Mouse (Mus musculus) MEL (cell line): ENCODE data around the gene 1700021F07Rik. TPM values are rescaled to one million over a fixed set of nuclear protein-coding genes. Genes with fewer than 3 reads are reported as not detected.

Experiments
- DNase-seq: peaks from one replicate; pipeline ENCODE4 v3.0.0; 2011; ENCODE audit warnings: low read depth, low spot score
- H3K27ac ChIP-seq: 2 replicates; pipeline ENCODE4 v1.5.1; 2012; ENCODE audit warnings: low read depth, mild to moderate bottlenecking, control low read depth, low read length, moderate library complexity; ENCODE audit not compliant: control insufficient read depth
- H3K27me3 ChIP-seq, 2 experiments: fragments of 150-350 bp in 1 of 2; sonication (generic) in 1 of 2; 2 replicates each; pipeline ENCODE4 v1.6.1; 2012; ENCODE audit warnings: low read length in 2 of 2, mild to moderate bottlenecking in 2 of 2, improper control_type of control experiment in 1 of 2, moderate library complexity in 1 of 2; ENCODE audit not compliant: insufficient read depth in 2 of 2, control insufficient read depth in 1 of 2
- H3K36me3 ChIP-seq, 2 experiments: 2 replicates each; pipeline ENCODE4 v1.6.1; 2012 to 2014; ENCODE audit warnings: low read length in 2 of 2, improper control_type of control experiment in 1 of 2, inconsistent platforms in 1 of 2, mild to moderate bottlenecking in 1 of 2; ENCODE audit not compliant: insufficient read depth in 2 of 2, control insufficient read depth in 1 of 2
- H3K4me1 ChIP-seq, 2 experiments: fragments of 150-350 bp in 1 of 2; sonication (generic) in 1 of 2; 2 replicates each; pipeline ENCODE4 v1.6.1; 2012; ENCODE audit warnings: low read length in 2 of 2, improper control_type of control experiment in 1 of 2, mild to moderate bottlenecking in 1 of 2; ENCODE audit not compliant: insufficient read depth in 2 of 2, control insufficient read depth in 1 of 2
- H3K4me3 ChIP-seq, 2 experiments: fragments of 150-350 bp in 1 of 2; sonication (generic) in 1 of 2; 2 replicates each; pipeline ENCODE4 v1.5.1; 2012; ENCODE audit warnings: low read depth in 2 of 2, low read length in 2 of 2, mild to moderate bottlenecking in 2 of 2, moderate library complexity in 2 of 2, control low read depth in 1 of 2, improper control_type of control experiment in 1 of 2; ENCODE audit not compliant: control insufficient read depth in 1 of 2, insufficient read depth in 1 of 2
- H3K79me2 ChIP-seq: 2 replicates; pipeline ENCODE4 v1.6.1; 2012; ENCODE audit warnings: mild to moderate bottlenecking, low read length, moderate library complexity; ENCODE audit not compliant: control insufficient read depth, poor library complexity, insufficient read depth
- H3K9ac ChIP-seq: 2 replicates; pipeline ENCODE4 v1.6.1; 2012; ENCODE audit warnings: low read depth, mild to moderate bottlenecking, control low read depth, low read length, moderate library complexity; ENCODE audit not compliant: control insufficient read depth, poor library complexity, severe bottlenecking
- H3K9me3 ChIP-seq: fragments of 150-350 bp; sonication (generic); replicated peaks from 2 replicates; pipeline ENCODE4 v1.6.1; 2012; ENCODE audit warnings: mild to moderate bottlenecking, low read length, improper control_type of control experiment, moderate library complexity; ENCODE audit not compliant: insufficient read depth
- BHLHE40 ChIP-seq: IDR thresholded peaks from 2 replicates; pipeline ENCODE4 v1.6.1; 2012; ENCODE audit warnings: low read depth, mild to moderate bottlenecking, inconsistent platforms, low read length, improper control_type of control experiment, borderline replicate concordance
- CHD1 ChIP-seq: IDR thresholded peaks from 2 replicates; pipeline ENCODE4 v1.6.1; 2012; ENCODE audit warnings: low read depth, mild to moderate bottlenecking, inconsistent platforms, low read length, improper control_type of control experiment
- CHD2 ChIP-seq: IDR thresholded peaks from 2 replicates; pipeline ENCODE4 v1.6.1; 2011; ENCODE audit warnings: low read length, improper control_type of control experiment
- E2F4 ChIP-seq: IDR thresholded peaks from 2 replicates; pipeline ENCODE4 v1.6.1; 2011; ENCODE audit warnings: low read depth, low read length, improper control_type of control experiment, borderline replicate concordance
- ELF1 ChIP-seq: IDR thresholded peaks from 2 replicates; pipeline ENCODE4 v1.6.1; 2014; ENCODE audit warnings: low read depth, mild to moderate bottlenecking, inconsistent platforms, low read length, improper control_type of control experiment, moderate library complexity
- EP300 ChIP-seq, 2 experiments: IDR thresholded peaks; 2 replicates each; pipeline ENCODE4 v1.6.1; 2011; ENCODE audit warnings: improper control_type of control experiment in 2 of 2, low read length in 2 of 2, low read depth in 1 of 2, mild to moderate bottlenecking in 1 of 2
- GABPA ChIP-seq: IDR thresholded peaks from 2 replicates; pipeline ENCODE4 v1.6.1; 2012; ENCODE audit warnings: low read depth, mild to moderate bottlenecking, inconsistent platforms, low read length, improper control_type of control experiment, moderate library complexity
- HCFC1 ChIP-seq: IDR thresholded peaks from 2 replicates; pipeline ENCODE4 v1.6.1; 2012; ENCODE audit warnings: low read depth, mild to moderate bottlenecking, inconsistent platforms, low read length, improper control_type of control experiment, moderate library complexity
- JUND ChIP-seq: IDR thresholded peaks from 2 replicates; pipeline ENCODE4 v1.6.1; 2011; ENCODE audit warnings: low read depth, mild to moderate bottlenecking, improper control_type of control experiment, low read length
- KAT2A ChIP-seq: conservative IDR thresholded peaks from 2 replicates; pipeline ENCODE4 v1.6.1; 2012; ENCODE audit warnings: low read depth, low read length, improper control_type of control experiment, inconsistent platforms
- MAFK ChIP-seq: IDR thresholded peaks from 2 replicates; pipeline ENCODE4 v1.6.1; 2011; ENCODE audit warnings: low read depth, mild to moderate bottlenecking, low read length, improper control_type of control experiment, borderline replicate concordance
- MAZ ChIP-seq: IDR thresholded peaks from 2 replicates; pipeline ENCODE4 v1.6.1; 2012; ENCODE audit warnings: low read depth, mild to moderate bottlenecking, inconsistent platforms, low read length, improper control_type of control experiment
- MXI1 ChIP-seq: IDR thresholded peaks from 2 replicates; pipeline ENCODE4 v1.6.1; 2011; ENCODE audit warnings: mild to moderate bottlenecking, low read depth, low read length, improper control_type of control experiment
- MYB ChIP-seq: IDR thresholded peaks from 2 replicates; pipeline ENCODE4 v1.6.1; 2011; ENCODE audit warnings: mild to moderate bottlenecking, low read depth, low read length, improper control_type of control experiment
- POLR2AphosphoS2 ChIP-seq: IDR thresholded peaks from 2 replicates; pipeline ENCODE4 v1.6.1; 2011; ENCODE audit warnings: low read length, improper control_type of control experiment
- POLR2AphosphoS5 ChIP-seq: IDR thresholded peaks from 2 replicates; pipeline ENCODE4 v1.6.1; 2012; ENCODE audit warnings: low read depth, borderline replicate concordance, mild to moderate bottlenecking, inconsistent platforms, low read length, moderate library complexity, mixed read lengths
- RAD21 ChIP-seq: IDR thresholded peaks from 2 replicates; pipeline ENCODE4 v1.6.1; 2011; ENCODE audit warnings: mild to moderate bottlenecking, low read depth, low read length, improper control_type of control experiment
- RCOR1 ChIP-seq: IDR thresholded peaks from 2 replicates; pipeline ENCODE4 v1.6.1; 2012; ENCODE audit warnings: low read depth, mild to moderate bottlenecking, inconsistent platforms, low read length, improper control_type of control experiment
- TBP ChIP-seq: IDR thresholded peaks from 2 replicates; pipeline ENCODE4 v1.8.0; 2011; ENCODE audit warnings: low read depth, low read length, improper control_type of control experiment
- UBTF ChIP-seq: IDR thresholded peaks from 2 replicates; pipeline ENCODE4 v1.6.1; 2012; ENCODE audit warnings: low read depth, mild to moderate bottlenecking, inconsistent platforms, low read length, improper control_type of control experiment, moderate library complexity, borderline replicate concordance; ENCODE audit not compliant: insufficient read depth
- USF1 ChIP-seq: IDR thresholded peaks from 2 replicates; pipeline ENCODE4 v1.6.1; 2014; ENCODE audit warnings: low read depth, mild to moderate bottlenecking, inconsistent platforms, low read length, improper control_type of control experiment, moderate library complexity
- USF2 ChIP-seq, 2 experiments: IDR thresholded peaks; 2 replicates each; pipeline ENCODE4 v1.6.1; 2011 to 2012; ENCODE audit warnings: improper control_type of control experiment in 2 of 2, low read length in 2 of 2, borderline replicate concordance in 1 of 2, inconsistent platforms in 1 of 2, low read depth in 1 of 2, mild to moderate bottlenecking in 1 of 2; ENCODE audit not compliant: insufficient read depth in 1 of 2
- ZC3H11A ChIP-seq: IDR thresholded peaks from 2 replicates; pipeline ENCODE4 v1.6.1; 2012; ENCODE audit warnings: low read depth, mild to moderate bottlenecking, inconsistent platforms, low read length, improper control_type of control experiment
- ZKSCAN1 ChIP-seq: IDR thresholded peaks from 2 replicates; pipeline ENCODE4 v1.6.1; 2012; ENCODE audit warnings: low read depth, mild to moderate bottlenecking, inconsistent platforms, low read length, improper control_type of control experiment, moderate library complexity
- ZMIZ1 ChIP-seq: IDR thresholded peaks from 2 replicates; pipeline ENCODE4 v1.6.1; 2012; ENCODE audit warnings: low read depth, mild to moderate bottlenecking, inconsistent platforms, low read length, improper control_type of control experiment, moderate library complexity
- ZNF384 ChIP-seq: IDR thresholded peaks from 2 replicates; pipeline ENCODE4 v1.6.1; 2012; ENCODE audit warnings: low read depth, mild to moderate bottlenecking, inconsistent platforms, low read length, improper control_type of control experiment
- polyA plus RNA-seq, 2 experiments: library from polyadenylated mRNA; stranded (reverse) in 1 of 2; unstranded in 1 of 2; fragments of >175 nt in 1 of 2; fragments of >200 nt in 1 of 2; gene quantifications; 2 replicates each; pipeline versions ENCODE4 v1.2.1 to v1.2.4; 2012; ENCODE audit warnings: low replicate concordance in 2 of 2, low read depth in 1 of 2; ENCODE audit not compliant: insufficient read length in 2 of 2, insufficient read depth in 1 of 2, missing spikeins in 1 of 2
- total RNA-seq: library from RNA; depleted of rRNA; stranded (reverse); fragments of 300-350 nt; gene quantifications from 2 replicates; pipeline ENCODE4 v1.2.3, GENCODE M21; 2012

1700021F07Rik gene
- total and polyA plus RNA-seq, 3 experiments, result not detected

GRCm38 (mm10) chr2:173535886-173536285, 13.5 kb downstream of the 1700021F07Rik start:
- no peak for TF ChIP-seq BHLHE40
- TF ChIP-seq ZNF384, result no peak
- TF ChIP-seq ZC3H11A, result no peak
- TF ChIP-seq CHD1, result no peak
- TF ChIP-seq TBP, result no peak
- TF ChIP-seq USF2 (IDR thresholded peaks at IDR 0.05; ENCODE audit: borderline replicate concordance in 1 of 2, insufficient read depth in 1 of 2, low read depth in 1 of 2, low read length in 2 of 2), result no peak
- TF ChIP-seq POLR2AphosphoS2, result no peak
- TF ChIP-seq HCFC1, result no peak
- TF ChIP-seq CHD2, result no peak
- no peak for TF ChIP-seq POLR2AphosphoS5
- TF ChIP-seq GABPA, result no peak
- TF ChIP-seq RAD21, result no peak
- TF ChIP-seq ZMIZ1, result no peak
- TF ChIP-seq MAFK, result no peak
- TF ChIP-seq EP300 (IDR thresholded peaks at IDR 0.05; ENCODE audit: low read depth in 1 of 2, low read length in 2 of 2), result no peak
- TF ChIP-seq MXI1, result no peak
- TF ChIP-seq E2F4, result no peak
- no peak for TF ChIP-seq ZKSCAN1
- no peak for TF ChIP-seq RCOR1
- H3K27ac ChIP-seq, result no peak overlapping the region
- no peaks in the 10 kb centered on the region for H3K36me3 ChIP-seq
- no peaks in the 10 kb centered on the region for H3K9me3 ChIP-seq
- no peak overlapping the region for H3K9ac ChIP-seq
- no peaks in the 10 kb centered on the region for H3K79me2 ChIP-seq
- H3K4me3 ChIP-seq, result no peak overlapping the region
- H3K4me1 ChIP-seq, result no peaks in the 10 kb centered on the region
- no peak for DNase-seq
- no peaks in the 10 kb centered on the region for H3K27me3 ChIP-seq

GRCm38 (mm10) chr2:173539781-173540180, 17.4 kb downstream of the 1700021F07Rik start:
- DNase-seq, result no peak
- Histone ChIP-seq H3K36me3 (no peaks in the 10 kb centered on the region), H3K79me2 (no peaks in the 10 kb centered on the region), H3K4me3 (no peak overlapping the region), H3K27ac (no peak overlapping the region), H3K9me3 (no peaks in the 10 kb centered on the region), H3K27me3 (no peaks in the 10 kb centered on the region), H3K9ac (no peak overlapping the region), H3K4me1 (no peaks in the 10 kb centered on the region)
- TF ChIP-seq ELF1 (no peak), TBP (no peak), USF1 (no peak), MYB (no peak), USF2 (IDR thresholded peaks at IDR 0.05; ENCODE audit: borderline replicate concordance in 1 of 2, insufficient read depth in 1 of 2, low read depth in 1 of 2, low read length in 2 of 2) (no peak), KAT2A (no peak), UBTF (no peak), MAZ (no peak), GABPA (no peak), JUND (no peak)
